Mouse (Mus musculus): ENCODE data around the gene Nrf1. TPM values are rescaled to one million over a fixed set of nuclear protein-coding genes. Genes with fewer than 3 reads are reported as not detected.

The Nrf1 gene
- total RNA-seq, 2 experiments from 2014 or later = 22.9 to 24.1 TPM

GRCm38 (mm10) chr6:30072476-30072875 is 24.7 kb downstream of the Nrf1 start:
- DNase-seq (ENCODE audit: low spot score in 2 of 2) = no peak

DNA sequence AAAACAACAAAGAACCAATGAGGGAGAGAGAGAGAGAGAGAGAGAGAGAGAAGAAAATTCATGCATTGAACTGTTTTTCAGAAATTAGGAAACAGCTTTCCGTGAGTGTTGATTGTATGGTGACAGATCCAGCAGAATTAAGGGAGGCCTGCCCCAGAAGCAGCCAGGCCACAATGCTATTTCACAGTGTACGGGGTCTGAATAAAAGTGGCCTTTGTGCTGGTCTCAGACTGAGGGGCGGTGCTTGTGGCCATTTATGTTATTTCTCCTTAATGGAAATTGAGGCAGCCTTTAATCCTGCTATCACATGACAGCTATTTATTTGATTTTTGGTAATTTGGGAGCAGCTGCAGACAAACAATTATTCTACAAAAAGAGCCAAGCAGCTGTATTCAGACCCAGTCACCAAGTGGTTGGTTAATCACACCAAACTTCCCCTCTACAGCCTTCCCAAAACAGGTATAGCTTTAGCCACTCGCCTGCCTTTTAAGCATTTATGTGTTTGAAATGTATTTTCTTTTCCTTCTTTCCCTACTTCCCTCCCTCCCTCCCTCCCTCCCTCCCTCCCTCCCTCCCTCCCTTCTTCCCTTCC is 31.2 kb downstream of the Nrf1 start:
- DNase-seq (ENCODE audit: low spot score in 2 of 2) = no peak

DNA sequence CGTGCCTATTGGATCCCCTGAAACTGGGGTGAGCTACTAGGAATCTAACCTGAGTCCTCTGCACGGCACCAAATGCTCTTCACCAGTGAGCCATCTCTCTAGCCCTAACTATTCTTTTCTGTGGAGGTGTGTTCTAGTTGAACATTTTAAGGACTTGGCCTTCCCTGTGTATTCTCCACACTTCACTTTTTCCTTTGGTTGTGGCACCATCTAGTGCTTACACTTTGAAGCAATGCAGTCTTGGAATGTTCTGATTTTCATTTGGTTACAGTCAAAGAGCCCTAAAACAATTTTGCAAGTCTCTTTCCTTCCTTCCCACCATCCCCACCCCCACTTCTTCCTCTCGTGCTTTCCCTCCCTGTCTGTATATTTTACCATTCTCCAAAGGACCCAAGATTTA is 33.6 kb downstream of the Nrf1 start:
- DNase-seq (ENCODE audit: low spot score in 2 of 2) = peak; percentile 15 to 67

- DNase-seq (ENCODE audit: low spot score in 2 of 2) = no peak
Measured at GRCm38 (mm10) chr6:30083307-30083706, 35.5 kb downstream of the Nrf1 start.

DNA sequence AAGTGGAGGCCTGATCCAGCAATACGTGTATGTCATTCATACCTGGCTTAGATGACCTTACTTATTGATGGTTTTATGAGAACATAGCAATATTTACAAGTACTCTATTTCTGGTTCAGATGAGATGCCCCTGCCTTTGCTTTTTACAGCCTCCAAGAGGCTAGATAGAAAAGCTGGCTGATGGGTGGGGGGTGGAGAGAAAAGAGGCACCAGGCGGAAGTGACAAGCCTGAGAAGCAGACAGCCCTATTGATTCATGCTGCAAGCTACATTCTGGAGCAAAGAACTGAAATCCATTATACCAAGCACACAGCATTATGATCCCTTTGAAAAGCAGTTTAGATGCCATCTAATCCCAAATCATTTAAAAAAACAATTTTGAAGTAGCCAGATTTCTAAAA is 37.6 kb downstream of the Nrf1 start:
- no peak for DNase-seq (ENCODE audit: low spot score in 2 of 2)

- DNase-seq (ENCODE audit: low spot score in 2 of 2) = no peak
Measured at GRCm38 (mm10) chr6:30091221-30091620, 43.4 kb downstream of the Nrf1 start.

DNA sequence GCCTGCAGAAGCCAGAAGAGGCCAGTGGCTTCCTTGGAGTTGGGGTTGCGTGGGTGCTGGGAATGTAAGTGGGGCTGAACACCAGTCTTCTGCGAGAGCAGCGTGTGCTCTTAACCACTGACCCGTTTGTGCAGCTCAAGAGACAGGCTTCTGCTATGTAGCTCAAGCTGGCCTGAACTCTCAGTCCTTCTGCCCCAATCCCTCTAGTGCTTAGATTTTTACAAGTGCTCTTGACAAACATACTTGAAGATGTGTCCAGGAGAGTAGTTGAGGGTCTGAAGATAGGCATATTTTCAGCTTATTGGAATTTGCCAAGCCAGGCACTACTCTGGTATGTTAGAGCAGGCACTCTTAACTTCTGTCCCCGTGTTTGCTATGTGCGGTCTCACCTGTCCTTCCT is 45.0 kb downstream of the Nrf1 start:
- DNase-seq (ENCODE audit: low spot score in 2 of 2) = no peak

DNA sequence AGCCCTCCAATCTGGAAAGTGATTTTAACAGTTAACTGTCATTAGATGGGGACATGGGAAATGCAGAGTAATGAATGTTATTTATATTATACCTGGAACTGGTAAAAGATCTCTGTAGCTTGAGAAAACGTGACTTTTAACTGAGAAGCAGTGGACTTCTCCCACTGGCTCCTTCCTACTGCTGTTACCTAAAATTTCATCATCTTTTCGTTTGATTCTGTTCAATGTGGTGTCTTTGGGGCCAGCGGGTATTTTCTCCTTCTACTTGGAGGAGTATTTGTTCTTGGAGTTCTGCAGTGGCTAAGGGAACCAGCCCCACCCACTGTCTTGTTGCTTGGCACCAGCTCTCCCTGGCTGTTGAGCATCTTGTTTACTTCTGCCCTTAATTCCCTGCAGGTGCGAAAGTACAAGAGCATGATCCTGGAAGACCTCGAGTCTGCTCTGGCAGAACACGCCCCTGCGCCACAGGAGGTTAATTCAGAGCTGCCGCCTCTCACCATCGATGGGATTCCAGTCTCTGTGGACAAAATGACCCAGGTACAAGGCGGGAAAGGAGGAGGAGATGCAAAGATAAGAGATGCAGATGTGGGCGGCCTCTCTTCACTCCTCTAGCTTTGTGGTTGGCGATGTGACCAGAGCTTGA is 54.1 kb downstream of the Nrf1 start:
- DNase-seq (ENCODE audit: low spot score in 2 of 2) = no peak

- DNase-seq (ENCODE audit: low spot score in 2 of 2) = no peak
Measured at GRCm38 (mm10) chr6:30106091-30106490, 58.3 kb downstream of the Nrf1 start.

- DNase-seq (ENCODE audit: low spot score in 2 of 2) = no peak
Measured at GRCm38 (mm10) chr6:30107456-30107855, 59.7 kb downstream of the Nrf1 start.

DNA sequence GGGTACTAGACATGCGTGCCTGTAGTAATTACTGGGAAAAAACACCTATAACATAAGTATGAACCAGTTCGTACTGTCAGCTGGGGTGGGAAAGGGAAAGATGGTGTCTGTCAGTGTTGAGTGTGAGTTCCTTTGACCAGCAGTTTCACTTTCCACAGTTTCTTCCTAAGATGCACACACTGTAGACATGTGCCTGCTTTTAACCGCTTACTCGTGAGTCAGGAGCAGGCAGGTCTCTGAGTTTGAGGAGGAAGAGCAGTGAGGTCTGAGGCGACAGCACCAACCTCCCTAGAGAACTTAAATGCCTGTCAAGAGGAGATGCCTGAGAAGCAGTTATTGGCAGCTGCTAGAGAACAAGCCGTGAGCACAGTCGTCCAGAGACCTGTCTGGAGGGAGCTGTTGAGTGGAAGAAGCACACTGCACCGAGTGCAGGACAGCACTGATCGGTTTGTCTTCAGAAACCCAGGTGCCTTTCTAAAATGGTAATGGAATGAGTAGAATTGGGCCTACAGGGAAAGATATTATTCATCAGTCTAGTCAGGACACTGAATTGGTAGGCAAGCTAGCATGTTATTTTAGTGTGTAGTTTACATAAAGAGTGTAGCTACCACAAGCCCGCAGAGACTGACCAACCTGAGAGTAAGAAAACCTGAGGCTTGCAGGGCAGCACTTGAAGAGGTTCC is 62.2 kb downstream of the Nrf1 start:
- DNase-seq (ENCODE audit: low spot score in 2 of 2) = no peak

- peak in 1 of 2 experiments; percentile 23 for DNase-seq (ENCODE audit: low spot score in 2 of 2)
Measured at GRCm38 (mm10) chr6:30112349-30113132, 64.8 kb downstream of the Nrf1 start.

DNA sequence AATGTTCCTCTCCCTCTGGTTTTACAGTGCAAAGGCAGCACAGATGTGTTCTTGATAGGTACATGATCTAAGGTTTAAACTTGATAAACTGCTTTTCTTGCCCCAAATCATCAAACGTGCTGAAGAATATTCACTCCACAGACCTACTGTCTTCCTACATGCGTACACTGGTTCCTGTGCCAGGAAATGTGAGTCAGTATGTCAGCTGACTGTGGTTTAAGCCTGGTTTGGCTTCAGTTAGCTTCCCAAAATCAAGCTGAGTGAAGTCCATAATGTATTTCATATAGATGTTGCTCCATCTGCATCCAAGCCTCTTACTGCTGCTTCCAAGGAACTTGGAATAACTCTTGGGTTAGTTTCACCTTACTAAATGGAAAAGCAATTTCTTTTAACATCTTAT is 66.3 kb downstream of the Nrf1 start:
- DNase-seq (ENCODE audit: low spot score in 2 of 2) = no peak

DNA sequence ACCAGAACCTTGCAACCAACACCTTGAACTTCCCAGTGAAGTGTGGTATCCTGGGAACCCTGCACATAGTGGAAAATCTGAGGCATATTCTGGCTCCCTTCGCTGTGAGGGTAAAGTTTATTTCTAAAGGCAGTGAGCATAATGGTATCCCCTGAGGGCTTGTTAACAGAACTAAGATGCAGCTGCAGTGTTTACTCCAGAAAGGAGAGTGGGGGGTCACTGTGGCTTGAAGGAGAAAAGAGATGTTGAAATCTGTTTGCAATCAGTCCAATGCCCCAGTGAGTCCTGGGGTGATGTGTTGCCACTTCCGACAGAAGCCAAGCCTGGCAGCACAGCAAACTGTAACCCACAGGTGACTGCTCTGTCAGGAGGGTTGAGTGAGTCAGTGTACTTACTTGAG is 73.4 kb downstream of the Nrf1 start:
- DNase-seq (ENCODE audit: low spot score in 2 of 2) = no peak

DNA sequence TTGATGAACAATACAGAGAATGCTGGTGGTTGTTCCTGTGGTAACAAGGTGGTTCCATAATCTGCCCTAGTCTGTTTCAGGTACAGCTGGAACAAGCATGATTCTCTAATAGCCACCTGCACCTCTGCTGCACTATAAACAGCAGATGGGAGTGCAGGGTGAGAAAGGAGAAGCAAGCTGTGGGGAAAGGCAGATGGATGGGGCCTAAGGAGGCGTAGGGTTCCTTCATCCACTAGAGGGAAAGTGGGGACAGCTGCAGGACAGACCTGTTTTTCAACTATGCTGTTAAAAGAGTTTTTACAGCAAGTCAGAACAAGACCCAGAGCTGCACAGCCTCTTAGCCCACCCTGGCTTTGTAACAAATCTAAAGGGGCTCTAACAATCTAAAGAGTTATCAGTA is 73.8 kb downstream of the Nrf1 start:
- DNase-seq (ENCODE audit: low spot score in 2 of 2) = no peak

- DNase-seq (ENCODE audit: low spot score in 2 of 2) = no peak
Measured at GRCm38 (mm10) chr6:30123391-30123790, 75.6 kb downstream of the Nrf1 start.

GRCm38 (mm10) chr6:30126060-30126459 is 78.3 kb downstream of the Nrf1 start:
- DNase-seq (ENCODE audit: low spot score in 2 of 2) = no peak

DNA sequence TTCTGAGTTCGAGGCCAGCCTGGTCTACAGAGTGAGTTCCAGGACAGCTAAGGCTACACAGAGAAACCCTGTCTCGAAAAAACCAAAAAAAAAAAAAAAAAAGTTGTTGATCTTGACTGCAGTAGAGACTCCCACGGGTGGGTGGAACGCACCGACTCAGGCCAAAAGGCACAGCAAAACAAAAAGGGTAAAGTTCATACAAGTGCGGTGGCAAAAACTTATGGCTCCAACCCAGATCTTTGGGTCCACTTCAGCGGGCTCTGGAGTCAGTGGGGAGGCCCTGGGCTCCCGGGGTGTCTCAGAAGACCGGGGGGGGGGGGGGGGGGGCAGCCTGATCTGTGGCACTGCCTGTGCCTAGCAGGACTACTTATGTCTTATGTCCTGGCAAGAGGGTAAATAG is 79.0 kb downstream of the Nrf1 start:
- DNase-seq (ENCODE audit: low spot score in 2 of 2) = no peak

DNA sequence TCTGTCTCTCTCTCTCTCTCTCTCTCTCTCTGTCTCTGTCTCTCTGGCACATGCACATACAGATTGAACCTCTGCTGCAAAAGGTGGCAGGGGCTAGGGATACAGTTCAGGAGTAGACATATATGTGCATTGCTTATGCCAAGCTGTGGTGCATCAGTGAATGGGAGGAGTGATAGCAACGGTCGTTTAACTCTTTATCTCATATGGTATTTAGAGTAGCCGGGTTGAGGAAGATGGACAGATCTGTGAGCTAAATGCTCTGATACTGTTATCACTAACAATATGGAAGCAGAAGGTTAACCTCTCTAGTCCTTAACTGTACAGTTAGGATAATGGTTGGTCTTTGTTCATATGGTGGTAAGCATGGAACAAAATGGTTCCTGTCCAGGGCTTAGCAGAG is 84.6 kb downstream of the Nrf1 start:
- no peak for DNase-seq (ENCODE audit: low spot score in 2 of 2)

DNA sequence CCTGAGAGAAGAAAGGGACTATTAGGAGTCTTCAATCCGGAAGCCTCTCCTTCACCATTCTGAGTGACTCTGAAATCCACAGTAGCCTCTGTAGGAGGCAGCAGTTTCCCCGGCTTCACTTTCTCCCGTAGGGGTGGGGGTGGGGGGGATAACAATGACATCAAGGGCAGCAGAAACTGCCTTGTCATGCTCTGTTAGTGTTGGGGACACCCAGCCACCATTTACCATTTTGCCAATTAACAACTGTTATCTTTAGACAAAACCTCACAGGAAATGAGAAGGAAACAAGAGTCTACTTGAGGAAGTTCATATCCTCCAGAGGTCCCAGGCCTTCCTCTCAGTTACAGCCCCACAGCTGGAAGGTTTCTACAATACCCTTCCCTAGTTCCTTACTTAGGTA is 87.8 kb downstream of the Nrf1 start:
- no peak for DNase-seq (ENCODE audit: low spot score in 2 of 2)

DNA sequence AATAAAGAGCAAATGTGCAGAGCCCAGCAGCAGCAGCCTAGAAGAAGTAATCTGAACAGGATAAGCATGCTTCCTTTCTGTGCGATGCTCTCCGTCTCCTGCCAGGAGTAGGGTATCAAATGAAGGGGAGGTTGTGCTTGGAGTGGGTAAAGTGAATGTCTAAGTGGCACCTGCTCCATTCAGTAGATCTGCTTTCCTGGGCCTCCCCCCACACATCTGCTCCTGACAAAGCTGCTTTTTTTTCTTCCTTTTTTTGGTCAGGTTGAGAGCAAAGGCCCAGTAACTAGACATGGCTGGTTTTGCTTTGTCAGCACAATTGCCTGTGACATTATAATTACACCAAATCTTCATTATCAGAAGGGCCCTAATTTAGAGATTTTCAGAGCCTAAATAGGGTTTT is 89.4 kb downstream of the Nrf1 start:
- DNase-seq (ENCODE audit: low spot score in 2 of 2) = no peak
